Mouse (Mus musculus) MEL (cell line): Measurements from ENCODE around the gene Egflam. TPM values are rescaled to one million over a fixed set of nuclear protein-coding genes. Genes with fewer than 3 reads are reported as not detected.

Experiments used
- DNase-seq: peaks from one replicate; pipeline ENCODE4 v3.0.0; 2011; ENCODE audit warnings: low read depth, low spot score
- H3K27ac ChIP-seq: 2 replicates; pipeline ENCODE4 v1.5.1; 2012; ENCODE audit warnings: low read depth, mild to moderate bottlenecking, control low read depth, low read length, moderate library complexity; ENCODE audit not compliant: control insufficient read depth
- H3K27me3 ChIP-seq, 2 experiments: fragments of 150-350 bp in 1 of 2; sonication (generic) in 1 of 2; 2 replicates each; pipeline ENCODE4 v1.6.1; 2012; ENCODE audit warnings: low read length in 2 of 2, mild to moderate bottlenecking in 2 of 2, improper control_type of control experiment in 1 of 2, moderate library complexity in 1 of 2; ENCODE audit not compliant: insufficient read depth in 2 of 2, control insufficient read depth in 1 of 2
- H3K36me3 ChIP-seq, 2 experiments: 2 replicates each; pipeline ENCODE4 v1.6.1; 2012 to 2014; ENCODE audit warnings: low read length in 2 of 2, improper control_type of control experiment in 1 of 2, inconsistent platforms in 1 of 2, mild to moderate bottlenecking in 1 of 2; ENCODE audit not compliant: insufficient read depth in 2 of 2, control insufficient read depth in 1 of 2
- H3K4me1 ChIP-seq, 2 experiments: fragments of 150-350 bp in 1 of 2; sonication (generic) in 1 of 2; 2 replicates each; pipeline ENCODE4 v1.6.1; 2012; ENCODE audit warnings: low read length in 2 of 2, improper control_type of control experiment in 1 of 2, mild to moderate bottlenecking in 1 of 2; ENCODE audit not compliant: insufficient read depth in 2 of 2, control insufficient read depth in 1 of 2
- H3K4me3 ChIP-seq, 2 experiments: fragments of 150-350 bp in 1 of 2; sonication (generic) in 1 of 2; 2 replicates each; pipeline ENCODE4 v1.5.1; 2012; ENCODE audit warnings: low read depth in 2 of 2, low read length in 2 of 2, mild to moderate bottlenecking in 2 of 2, moderate library complexity in 2 of 2, control low read depth in 1 of 2, improper control_type of control experiment in 1 of 2; ENCODE audit not compliant: control insufficient read depth in 1 of 2, insufficient read depth in 1 of 2
- H3K79me2 ChIP-seq: 2 replicates; pipeline ENCODE4 v1.6.1; 2012; ENCODE audit warnings: mild to moderate bottlenecking, low read length, moderate library complexity; ENCODE audit not compliant: control insufficient read depth, poor library complexity, insufficient read depth
- H3K9ac ChIP-seq: 2 replicates; pipeline ENCODE4 v1.6.1; 2012; ENCODE audit warnings: low read depth, mild to moderate bottlenecking, control low read depth, low read length, moderate library complexity; ENCODE audit not compliant: control insufficient read depth, poor library complexity, severe bottlenecking
- H3K9me3 ChIP-seq: fragments of 150-350 bp; sonication (generic); replicated peaks from 2 replicates; pipeline ENCODE4 v1.6.1; 2012; ENCODE audit warnings: mild to moderate bottlenecking, low read length, improper control_type of control experiment, moderate library complexity; ENCODE audit not compliant: insufficient read depth
- BHLHE40 ChIP-seq: IDR thresholded peaks from 2 replicates; pipeline ENCODE4 v1.6.1; 2012; ENCODE audit warnings: low read depth, mild to moderate bottlenecking, inconsistent platforms, low read length, improper control_type of control experiment, borderline replicate concordance
- CHD1 ChIP-seq: IDR thresholded peaks from 2 replicates; pipeline ENCODE4 v1.6.1; 2012; ENCODE audit warnings: low read depth, mild to moderate bottlenecking, inconsistent platforms, low read length, improper control_type of control experiment
- EP300 ChIP-seq, 2 experiments: IDR thresholded peaks; 2 replicates each; pipeline ENCODE4 v1.6.1; 2011; ENCODE audit warnings: improper control_type of control experiment in 2 of 2, low read length in 2 of 2, low read depth in 1 of 2, mild to moderate bottlenecking in 1 of 2
- ETS1 ChIP-seq: IDR thresholded peaks from 2 replicates; pipeline ENCODE4 v1.6.1; 2012; ENCODE audit warnings: low read depth, mild to moderate bottlenecking, inconsistent platforms, low read length, improper control_type of control experiment, moderate library complexity
- GABPA ChIP-seq: IDR thresholded peaks from 2 replicates; pipeline ENCODE4 v1.6.1; 2012; ENCODE audit warnings: low read depth, mild to moderate bottlenecking, inconsistent platforms, low read length, improper control_type of control experiment, moderate library complexity
- HCFC1 ChIP-seq: IDR thresholded peaks from 2 replicates; pipeline ENCODE4 v1.6.1; 2012; ENCODE audit warnings: low read depth, mild to moderate bottlenecking, inconsistent platforms, low read length, improper control_type of control experiment, moderate library complexity
- MAFK ChIP-seq: IDR thresholded peaks from 2 replicates; pipeline ENCODE4 v1.6.1; 2011; ENCODE audit warnings: low read depth, mild to moderate bottlenecking, low read length, improper control_type of control experiment, borderline replicate concordance
- MEF2A ChIP-seq: IDR thresholded peaks from 2 replicates; pipeline ENCODE4 v1.6.1; 2014; ENCODE audit warnings: low read depth, mild to moderate bottlenecking, inconsistent platforms, low read length, improper control_type of control experiment; ENCODE audit not compliant: poor library complexity, insufficient replicate concordance, severe bottlenecking; ENCODE audit errors: extremely low read depth
- MXI1 ChIP-seq: IDR thresholded peaks from 2 replicates; pipeline ENCODE4 v1.6.1; 2011; ENCODE audit warnings: mild to moderate bottlenecking, low read depth, low read length, improper control_type of control experiment
- MYC ChIP-seq: IDR thresholded peaks from 2 replicates; pipeline ENCODE4 v1.6.1; 2011; ENCODE audit warnings: low read depth, mild to moderate bottlenecking, low read length, improper control_type of control experiment, moderate library complexity
- NELFE ChIP-seq: IDR thresholded peaks from 2 replicates; pipeline ENCODE4 v1.6.1; 2011; ENCODE audit warnings: low read depth, low read length, improper control_type of control experiment
- POLR2A ChIP-seq, 2 experiments: IDR thresholded peaks; 2 replicates each; pipeline ENCODE4 v1.6.1; 2011 to 2012; ENCODE audit warnings: low read length in 2 of 2, mild to moderate bottlenecking in 2 of 2, control low read depth in 1 of 2, improper control_type of control experiment in 1 of 2, low read depth in 1 of 2, moderate library complexity in 1 of 2; ENCODE audit not compliant: control insufficient read depth in 1 of 2, insufficient read depth in 1 of 2, poor library complexity in 1 of 2
- RAD21 ChIP-seq: IDR thresholded peaks from 2 replicates; pipeline ENCODE4 v1.6.1; 2011; ENCODE audit warnings: mild to moderate bottlenecking, low read depth, low read length, improper control_type of control experiment
- RCOR1 ChIP-seq: IDR thresholded peaks from 2 replicates; pipeline ENCODE4 v1.6.1; 2012; ENCODE audit warnings: low read depth, mild to moderate bottlenecking, inconsistent platforms, low read length, improper control_type of control experiment
- SIN3A ChIP-seq: IDR thresholded peaks from 2 replicates; pipeline ENCODE4 v1.6.1; 2012; ENCODE audit warnings: low read length, improper control_type of control experiment, inconsistent platforms
- TAL1 ChIP-seq: IDR thresholded peaks from 2 replicates; pipeline ENCODE4 v1.6.1; 2012; ENCODE audit warnings: mild to moderate bottlenecking, inconsistent platforms, low read length, moderate library complexity, mixed read lengths
- TBP ChIP-seq: IDR thresholded peaks from 2 replicates; pipeline ENCODE4 v1.8.0; 2011; ENCODE audit warnings: low read depth, low read length, improper control_type of control experiment
- TCF12 ChIP-seq: IDR thresholded peaks from 2 replicates; pipeline ENCODE4 v1.6.1; 2014; ENCODE audit warnings: low read depth, mild to moderate bottlenecking, inconsistent platforms, low read length, improper control_type of control experiment, moderate library complexity
- UBTF ChIP-seq: IDR thresholded peaks from 2 replicates; pipeline ENCODE4 v1.6.1; 2012; ENCODE audit warnings: low read depth, mild to moderate bottlenecking, inconsistent platforms, low read length, improper control_type of control experiment, moderate library complexity, borderline replicate concordance; ENCODE audit not compliant: insufficient read depth
- USF2 ChIP-seq, 2 experiments: IDR thresholded peaks; 2 replicates each; pipeline ENCODE4 v1.6.1; 2011 to 2012; ENCODE audit warnings: improper control_type of control experiment in 2 of 2, low read length in 2 of 2, borderline replicate concordance in 1 of 2, inconsistent platforms in 1 of 2, low read depth in 1 of 2, mild to moderate bottlenecking in 1 of 2; ENCODE audit not compliant: insufficient read depth in 1 of 2
- ZC3H11A ChIP-seq: IDR thresholded peaks from 2 replicates; pipeline ENCODE4 v1.6.1; 2012; ENCODE audit warnings: low read depth, mild to moderate bottlenecking, inconsistent platforms, low read length, improper control_type of control experiment
- polyA plus RNA-seq, 2 experiments: library from polyadenylated mRNA; stranded (reverse) in 1 of 2; unstranded in 1 of 2; fragments of >175 nt in 1 of 2; fragments of >200 nt in 1 of 2; gene quantifications; 2 replicates each; pipeline versions ENCODE4 v1.2.1 to v1.2.4; 2012; ENCODE audit warnings: low replicate concordance in 2 of 2, low read depth in 1 of 2; ENCODE audit not compliant: insufficient read length in 2 of 2, insufficient read depth in 1 of 2, missing spikeins in 1 of 2
- total RNA-seq: library from RNA; depleted of rRNA; stranded (reverse); fragments of 300-350 nt; gene quantifications from 2 replicates; pipeline ENCODE4 v1.2.3, GENCODE M21; 2012

The Egflam gene
- total and polyA plus RNA-seq, 3 experiments = not detected

DNA sequence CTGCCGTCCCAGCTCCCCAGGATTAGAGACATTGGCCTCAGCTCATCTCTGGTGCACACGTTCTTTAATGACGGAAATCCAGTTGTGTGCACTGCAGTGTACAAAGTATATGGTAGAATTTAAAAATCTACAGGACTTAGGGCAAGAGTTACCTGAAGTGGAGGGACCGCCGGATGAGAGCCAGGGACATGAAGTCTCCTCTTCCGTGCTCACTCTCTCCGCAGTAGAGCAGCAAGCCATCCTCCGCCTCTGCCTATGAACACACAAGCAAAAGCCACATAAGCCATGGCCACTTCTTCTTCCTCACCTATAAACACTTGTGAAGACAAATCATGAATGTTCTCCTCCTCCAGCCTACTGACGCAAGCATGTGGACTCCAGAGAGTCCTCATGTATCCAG lies 147.2 kb downstream of the Egflam start:
- no peak overlapping the region for H3K27ac ChIP-seq
- H3K4me3 ChIP-seq = no peak overlapping the region
- no peaks in the 10 kb centered on the region for H3K4me1 ChIP-seq
- H3K9me3 ChIP-seq = no peaks in the 10 kb centered on the region
- H3K27me3 ChIP-seq = no peaks in the 10 kb centered on the region; a peak in 1 of 4 replicates
- no peaks in the 10 kb centered on the region for H3K36me3 ChIP-seq
- no peak overlapping the region for H3K9ac ChIP-seq
- DNase-seq = no peak
- TF ChIP-seq CHD1 (no peak), EP300 (IDR thresholded peaks at IDR 0.05; ENCODE audit: low read depth in 1 of 2, low read length in 2 of 2) (no peak), MYC (no peak), NELFE (no peak), GABPA (no peak), POLR2A (IDR thresholded peaks at IDR 0.05; ENCODE audit: control insufficient read depth in 1 of 2, insufficient read depth in 1 of 2, low read depth in 1 of 2, low read length in 2 of 2, poor library complexity in 1 of 2) (no peak), HCFC1 (no peak)
- H3K79me2 ChIP-seq = no peaks in the 10 kb centered on the region

DNA sequence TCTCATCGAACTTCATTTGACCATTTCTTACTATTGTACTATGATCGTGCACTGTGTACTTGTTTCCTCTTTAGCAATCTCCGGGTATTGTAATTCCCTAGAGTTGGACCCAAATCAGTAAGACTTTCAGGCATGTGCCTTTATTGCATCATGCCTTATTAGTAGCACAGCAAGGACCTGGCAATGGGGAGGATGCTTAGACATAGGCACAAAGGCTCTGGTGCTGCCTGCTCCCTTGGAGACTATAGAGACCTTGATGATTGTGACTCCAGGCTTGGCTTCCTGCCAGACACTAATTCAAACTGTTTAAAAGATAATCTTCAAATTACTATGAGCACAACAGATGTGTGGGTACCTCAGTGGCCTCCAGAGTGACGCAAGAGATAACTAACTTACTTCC lies 149.0 kb downstream of the Egflam start:
- Histone ChIP-seq H3K79me2 (no peaks in the 10 kb centered on the region), H3K9me3 (no peaks in the 10 kb centered on the region), H3K9ac (no peak overlapping the region), H3K36me3 (no peaks in the 10 kb centered on the region), H3K27me3 (no peaks in the 10 kb centered on the region; a peak in 1 of 4 replicates), H3K4me1 (no peaks in the 10 kb centered on the region), H3K4me3 (no peak overlapping the region), H3K27ac (no peak overlapping the region)
- peak; percentile 7 for DNase-seq
- TF ChIP-seq MXI1 (no peak), TBP (no peak), EP300 (IDR thresholded peaks at IDR 0.05; ENCODE audit: low read depth in 1 of 2, low read length in 2 of 2) (no peak), UBTF (no peak), TCF12 (no peak), USF2 (IDR thresholded peaks at IDR 0.05; ENCODE audit: borderline replicate concordance in 1 of 2, insufficient read depth in 1 of 2, low read depth in 1 of 2, low read length in 2 of 2) (no peak), RCOR1 (no peak), MAFK (no peak), ZC3H11A (no peak), SIN3A (no peak), RAD21 (no peak), TAL1 (no peak), MEF2A (no peak), BHLHE40 (no peak), GABPA (no peak), ETS1 (no peak)
